Mouse (Mus musculus): ENCODE data around the gene Myo15.

GRCm38 (mm10) chr11:60511893-60512292, 42.8 kb downstream of the Myo15 start:
- TF ChIP-seq CTCF (conservative IDR thresholded peaks at IDR 0.05; ENCODE audit: insufficient read depth, insufficient read length, low read depth, low read length), result no peak
- TF ChIP-seq POLR2A (IDR thresholded peaks at IDR 0.05; ENCODE audit: low read depth, low read length), result no peak
